Mouse (Mus musculus): ENCODE measurements at regions not wholly inside any gene's neighbourhood (a gene's known extent, or its start where the extent isn't known, plus 50 kb on each side); places are given as distances from the start of the nearest gene placed in this dataset.

- TF ChIP-seq POLR2A (IDR thresholded peaks at IDR 0.05; ENCODE audit: borderline replicate concordance, extremely low read depth, insufficient read depth, insufficient read length, poor library complexity, severe bottlenecking) (no peak), CTCF (IDR thresholded peaks at IDR 0.05; ENCODE audit: borderline replicate concordance, extremely low read depth, insufficient read depth, insufficient read length) (no peak)
Measured at GRCm38 (mm10) chr9:74698229-74698628, 163.5 kb upstream of the Onecut1 start.

All from brain, embryonic 14.5 days (tissue).